Mouse (Mus musculus): ENCODE results near the gene Oaf. TPM values are rescaled to one million over a fixed set of nuclear protein-coding genes. Genes with fewer than 3 reads are reported as not detected.

Oaf gene
- total and polyA plus RNA-seq, 3 experiments, result 57.6 to 137 TPM; not detected in 1

DNA sequence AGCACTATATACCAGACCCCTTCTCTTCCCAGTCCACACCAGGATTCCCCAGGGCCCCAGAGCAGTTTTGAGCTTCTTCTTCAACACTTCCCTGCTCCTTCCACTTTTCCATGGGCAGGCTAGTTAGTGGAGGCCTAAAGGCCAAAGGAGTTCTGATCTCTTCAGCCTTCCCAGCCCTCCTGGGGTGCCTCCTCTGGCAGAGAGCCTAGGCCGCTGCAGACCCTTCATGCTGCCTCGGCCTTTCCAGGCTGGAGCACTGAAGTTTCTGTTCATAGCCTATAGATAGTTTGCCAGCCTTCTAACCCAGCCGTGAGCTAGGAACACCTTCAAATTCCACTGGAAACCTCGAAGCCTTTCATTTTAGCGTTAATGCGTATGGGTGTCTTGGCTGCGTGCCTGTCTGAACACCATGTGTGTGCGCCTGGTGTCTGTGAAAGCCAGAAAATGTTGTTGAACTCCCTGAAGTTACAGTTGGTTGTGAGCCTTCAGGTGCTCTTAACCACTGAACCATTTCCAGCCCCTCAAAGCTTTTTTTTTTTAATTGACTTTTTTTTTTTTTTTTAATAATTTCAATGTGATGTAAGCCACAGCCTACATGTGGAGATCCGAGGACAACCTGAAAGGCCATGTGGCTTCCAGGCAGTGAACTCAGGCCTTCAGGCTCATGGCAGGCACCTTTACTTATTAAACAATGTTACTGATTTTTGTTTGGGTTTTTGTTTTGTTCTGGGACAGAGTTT, 23.3 kb upstream of the Oaf start:
- H3K9ac ChIP-seq (ENCODE audit: control insufficient read depth, low read depth, low read length, poor library complexity, severe bottlenecking), result no peak overlapping the region

DNA sequence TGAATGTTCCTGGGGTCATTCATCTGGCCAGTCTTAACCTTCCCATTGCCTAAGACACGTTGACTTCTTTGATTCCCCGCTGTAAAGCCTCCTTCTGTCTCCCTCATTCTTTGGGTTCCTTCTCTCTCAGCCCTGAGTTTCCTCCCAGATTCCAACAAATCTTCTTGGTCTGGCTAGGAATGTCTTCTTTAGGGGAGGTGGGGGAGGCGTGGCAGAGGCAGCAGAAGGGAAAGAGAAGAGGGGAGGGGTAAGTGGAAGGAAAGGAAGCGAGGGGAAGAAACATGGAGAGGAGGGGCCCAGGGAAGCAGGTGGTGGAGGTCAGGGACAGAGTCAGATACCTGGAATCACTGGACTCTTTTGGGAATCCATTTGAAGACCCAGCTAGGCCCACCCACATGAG, 22.7 kb upstream of the Oaf start:
- Histone ChIP-seq H3K27me3 (ENCODE audit: control insufficient read depth in 1 of 2, insufficient read depth in 2 of 2, low read length in 2 of 2) (no peaks in the 10 kb centered on the region), H3K36me3 (ENCODE audit: control insufficient read depth in 1 of 2, insufficient read depth in 2 of 2, low read length in 2 of 2) (0 out of 4 replicates have a peak, but pooled peaks cover 0 to 2% of the 10 kb centered on the region in 2 experiments), H3K27ac (ENCODE audit: control insufficient read depth, low read depth, low read length) (no peak overlapping the region), H3K4me1 (ENCODE audit: control insufficient read depth in 1 of 2, insufficient read depth in 2 of 2, low read length in 2 of 2) (no peaks in the 10 kb centered on the region), H3K9me3 (replicated peaks; ENCODE audit: insufficient read depth, low read length) (no peaks in the 10 kb centered on the region), H3K4me3 (ENCODE audit: control insufficient read depth in 1 of 2, insufficient read depth in 1 of 2, low read depth in 2 of 2, low read length in 2 of 2) (no peak overlapping the region), H3K9ac (ENCODE audit: control insufficient read depth, low read depth, low read length, poor library complexity, severe bottlenecking) (no peak overlapping the region), H3K79me2 (ENCODE audit: control insufficient read depth, insufficient read depth, low read length, poor library complexity) (no peaks in the 10 kb centered on the region)
- DNase-seq (ENCODE audit: low read depth, low spot score), result no peak
- TF ChIP-seq RAD21 (IDR thresholded peaks at IDR 0.05; ENCODE audit: low read depth, low read length) (no peak), BHLHE40 (IDR thresholded peaks at IDR 0.05; ENCODE audit: borderline replicate concordance, low read depth, low read length) (no peak), MYC (IDR thresholded peaks at IDR 0.05; ENCODE audit: low read depth, low read length) (no peak), HCFC1 (IDR thresholded peaks at IDR 0.05; ENCODE audit: low read depth, low read length) (no peak)

More for the DNA sequence above, 23.3 kb upstream of the Oaf start:
- no peaks in the 10 kb centered on the region for H3K9me3 ChIP-seq (replicated peaks; ENCODE audit: insufficient read depth, low read length)
- no peaks in the 10 kb centered on the region for H3K79me2 ChIP-seq (ENCODE audit: control insufficient read depth, insufficient read depth, low read length, poor library complexity)
- DNase-seq (ENCODE audit: low read depth, low spot score), result no peak
- TF ChIP-seq EP300 (IDR thresholded peaks at IDR 0.05; ENCODE audit: low read depth in 1 of 2, low read length in 2 of 2), result no peak
- TF ChIP-seq MYC (IDR thresholded peaks at IDR 0.05; ENCODE audit: low read depth, low read length), result no peak
- 0 out of 4 replicates have a peak, but pooled peaks cover 0 to 2% of the 10 kb centered on the region in 2 experiments for H3K36me3 ChIP-seq (ENCODE audit: control insufficient read depth in 1 of 2, insufficient read depth in 2 of 2, low read length in 2 of 2)
- H3K4me3 ChIP-seq (ENCODE audit: control insufficient read depth in 1 of 2, insufficient read depth in 1 of 2, low read depth in 2 of 2, low read length in 2 of 2), result no peak overlapping the region
- no peaks in the 10 kb centered on the region for H3K4me1 ChIP-seq (ENCODE audit: control insufficient read depth in 1 of 2, insufficient read depth in 2 of 2, low read length in 2 of 2)
- H3K27ac ChIP-seq (ENCODE audit: control insufficient read depth, low read depth, low read length), result no peak overlapping the region
- no peaks in the 10 kb centered on the region for H3K27me3 ChIP-seq (ENCODE audit: control insufficient read depth in 1 of 2, insufficient read depth in 2 of 2, low read length in 2 of 2)

DNA sequence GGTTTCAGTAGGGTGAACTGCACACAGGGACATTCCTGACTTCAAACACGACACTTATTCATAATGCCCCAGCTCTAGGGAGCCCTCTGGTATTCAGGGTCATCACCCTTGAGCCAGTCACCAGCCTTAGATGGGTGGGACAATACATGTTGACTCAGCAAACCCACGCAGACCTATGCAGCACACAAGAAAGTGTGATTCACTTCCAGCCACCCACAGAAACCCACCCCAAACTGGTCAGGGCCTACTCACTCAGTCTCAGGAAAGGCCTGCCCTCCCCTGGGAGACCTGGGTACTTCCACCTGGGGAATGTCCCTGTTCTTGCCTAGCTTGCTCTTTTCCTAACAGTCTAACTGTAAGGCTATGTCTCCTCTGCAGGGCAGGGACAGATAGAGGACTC, 22.2 kb upstream of the Oaf start:
- no peaks in the 10 kb centered on the region for H3K27me3 ChIP-seq (ENCODE audit: control insufficient read depth in 1 of 2, insufficient read depth in 2 of 2, low read length in 2 of 2)
- no peak overlapping the region for H3K4me3 ChIP-seq (ENCODE audit: control insufficient read depth in 1 of 2, insufficient read depth in 1 of 2, low read depth in 2 of 2, low read length in 2 of 2)
- H3K27ac ChIP-seq (ENCODE audit: control insufficient read depth, low read depth, low read length), result no peak overlapping the region
- TF ChIP-seq CTCF (IDR thresholded peaks at IDR 0.05 in 2 of 3, conservative IDR thresholded peaks at IDR 0.05 in 1 of 3; ENCODE audit: control insufficient read depth in 1 of 3, insufficient read depth in 1 of 3, low read depth in 2 of 3, low read length in 3 of 3, poor library complexity in 1 of 3, severe bottlenecking in 1 of 3) (peak in 1 of 3 experiments; percentile 8; a peak in 1 of 6 replicates), SMC3 (IDR thresholded peaks at IDR 0.05; ENCODE audit: low read depth, low read length) (no peak), MYB (IDR thresholded peaks at IDR 0.05; ENCODE audit: low read depth, low read length) (no peak), ELF1 (IDR thresholded peaks at IDR 0.05; ENCODE audit: low read depth, low read length) (no peak), CHD1 (IDR thresholded peaks at IDR 0.05; ENCODE audit: low read depth, low read length) (no peak)
- no peak for DNase-seq (ENCODE audit: low read depth, low spot score)
- H3K9ac ChIP-seq (ENCODE audit: control insufficient read depth, low read depth, low read length, poor library complexity, severe bottlenecking), result no peak overlapping the region
- H3K9me3 ChIP-seq (replicated peaks; ENCODE audit: insufficient read depth, low read length), result no peaks in the 10 kb centered on the region
- H3K79me2 ChIP-seq (ENCODE audit: control insufficient read depth, insufficient read depth, low read length, poor library complexity), result no peaks in the 10 kb centered on the region
- H3K4me1 ChIP-seq (ENCODE audit: control insufficient read depth in 1 of 2, insufficient read depth in 2 of 2, low read length in 2 of 2), result no peaks in the 10 kb centered on the region
- H3K36me3 ChIP-seq (ENCODE audit: control insufficient read depth in 1 of 2, insufficient read depth in 2 of 2, low read length in 2 of 2), result no peaks in the 10 kb centered on the region

Measured in MEL (cell line).